Mouse (Mus musculus): ENCODE measurements around the gene Ptchd4. TPM values are rescaled to one million over a fixed set of nuclear protein-coding genes. Genes with fewer than 3 reads are reported as not detected.

Gene Ptchd4
- 0.11 TPM in 1 of 2 replicates, not detected in the other for polyA plus RNA-seq (2014; fragmentation: Nextera tagmentation; extraction: Ambion mirVana)

DNA sequence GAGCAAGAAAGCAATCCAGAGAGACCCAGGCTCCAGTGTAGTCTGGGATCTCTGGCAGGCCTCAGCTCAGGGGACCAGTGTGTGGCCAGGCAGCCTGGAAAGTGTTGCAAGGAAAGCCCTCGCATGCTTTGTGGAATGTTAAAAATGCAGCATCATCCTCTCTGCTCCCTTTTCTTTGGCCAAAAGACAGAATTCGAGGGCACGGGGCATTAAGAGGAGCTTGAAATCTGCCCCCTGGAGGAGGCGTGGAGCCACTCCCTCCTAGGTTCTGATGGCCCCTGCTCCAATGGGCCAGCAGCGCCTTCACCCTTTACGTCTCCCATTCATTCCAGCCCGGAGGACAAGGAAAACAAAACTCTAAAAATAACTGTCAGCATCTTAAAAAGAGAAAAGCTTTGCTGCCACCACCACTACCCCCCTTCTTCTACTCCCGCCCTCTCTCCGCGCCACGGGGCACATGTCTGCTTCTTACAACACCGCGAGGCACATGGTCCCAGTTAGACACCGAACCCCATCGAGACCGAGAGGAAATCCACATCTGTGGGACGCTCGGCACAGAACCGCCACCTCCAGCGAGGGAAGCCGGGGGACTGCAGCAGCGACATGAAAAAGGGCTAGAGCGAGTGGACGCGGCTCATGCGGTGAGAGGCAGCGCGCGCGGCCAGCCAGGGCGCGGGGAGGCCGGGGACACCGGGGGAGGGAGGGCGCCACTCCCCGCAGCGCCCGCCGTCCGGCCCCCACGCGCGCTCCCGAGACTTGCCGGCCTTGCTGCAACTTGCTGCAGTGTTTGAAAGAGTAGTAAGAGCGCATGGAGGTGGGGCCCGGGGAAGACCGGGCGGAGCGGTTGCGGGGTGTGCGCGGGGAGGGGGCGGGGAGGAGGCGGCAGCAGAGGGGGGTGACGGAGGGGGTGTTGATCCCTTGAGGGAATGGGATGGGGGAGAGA lies at the start of gene Ptchd4:
Gene Ptchd4 (plus strand): TSS at position 279 of the 943 bp plus-strand sequence.
- peak; percentile 33 for DNase-seq (ENCODE audit: low spot score)
- Histone ChIP-seq H3K27ac (ENCODE audit: low read depth, low read length) (no peak within 1 kb of the TSS), H3K9ac (ENCODE audit: low read depth, low read length) (no peak within 1 kb of the TSS), H3K27me3 (replicated peaks; ENCODE audit: control insufficient read depth, insufficient read depth, low read length) (peaks cover 18% of the 10 kb centered on the region), H3K9me3 (ENCODE audit: control insufficient read depth, low read length) (no peaks in the 10 kb centered on the region), H3K4me1 (replicated peaks; ENCODE audit: control insufficient read depth, insufficient read depth, low read length) (no peaks in the 10 kb centered on the region), H3K4me3 (ENCODE audit: low read depth, low read length) (peak within 1 kb of the TSS; percentile 46), H3K36me3 (ENCODE audit: control insufficient read depth, insufficient read depth, low read length) (no peaks in the 10 kb centered on the region), H3K4me2 (peak within 1 kb of the TSS; percentile 67)
- 2% methylated on average over 49 of the region's 56 CpGs for whole genome bisulfite sequencing
- ATAC-seq (replicated peaks; ENCODE audit: low FRiP score) = 0 out of 2 replicates have a peak, but pooled peaks have one; percentile 15

DNA sequence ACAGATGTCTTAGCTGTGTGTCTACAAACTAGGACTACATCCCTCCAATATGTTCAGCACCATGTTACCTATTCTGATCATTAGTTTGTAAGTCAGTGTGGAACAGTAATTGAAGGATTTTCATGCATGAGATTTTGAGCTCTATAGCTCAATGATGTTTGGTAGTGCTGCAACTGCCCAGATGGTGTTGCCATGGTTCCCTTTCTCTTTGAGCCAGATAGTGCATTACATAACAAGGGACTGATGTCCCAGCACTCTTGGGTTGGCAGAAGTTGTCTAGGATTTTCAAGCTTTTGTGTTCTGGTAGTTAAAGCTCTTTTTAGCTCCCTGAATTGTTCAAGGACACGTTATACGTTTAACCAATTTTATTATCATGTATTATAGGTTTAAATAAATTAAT lies 38.9 kb upstream of the Ptchd4 start:
- Histone ChIP-seq H3K4me3 (ENCODE audit: low read depth, low read length) (no peak overlapping the region), H3K4me1 (replicated peaks; ENCODE audit: control insufficient read depth, insufficient read depth, low read length) (no peaks in the 10 kb centered on the region), H3K27ac (ENCODE audit: low read depth, low read length) (no peak overlapping the region), H3K36me3 (ENCODE audit: control insufficient read depth, insufficient read depth, low read length) (no peaks in the 10 kb centered on the region), H3K9me3 (ENCODE audit: control insufficient read depth, low read length) (no peaks in the 10 kb centered on the region), H3K27me3 (replicated peaks; ENCODE audit: control insufficient read depth, insufficient read depth, low read length) (no peaks in the 10 kb centered on the region), H3K4me2 (no peak overlapping the region), H3K9ac (ENCODE audit: low read depth, low read length) (no peak overlapping the region)
- DNase-seq (ENCODE audit: low spot score) = no peak
- 72% methylated on average over 2 of the region's 2 CpGs for WGBS
- ATAC-seq (replicated peaks; ENCODE audit: low FRiP score) = no peak

DNA sequence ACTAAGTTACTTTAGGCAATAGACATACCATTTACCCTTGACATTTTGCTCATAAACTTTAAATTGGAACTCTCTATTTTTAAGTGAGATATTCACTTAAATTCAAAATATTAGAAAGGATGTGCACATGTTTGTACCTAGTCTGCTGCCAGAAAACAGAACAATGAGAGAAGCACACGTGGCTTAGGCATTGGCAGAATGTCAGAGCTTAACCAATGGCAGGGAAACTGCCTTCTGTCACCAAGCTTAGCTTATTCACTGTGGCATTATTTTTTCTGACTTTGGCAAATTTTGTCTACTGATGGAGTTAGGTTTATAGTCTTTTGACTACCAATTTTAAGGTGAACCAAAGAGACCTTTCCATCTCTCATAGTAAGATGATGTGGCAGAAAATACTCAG lies 31.4 kb upstream of the Ptchd4 start:
- Histone ChIP-seq H3K9me3 (ENCODE audit: control insufficient read depth, low read length) (0 out of 2 replicates have a peak, but pooled peaks cover 3% of the 10 kb centered on the region), H3K36me3 (ENCODE audit: control insufficient read depth, insufficient read depth, low read length) (no peaks in the 10 kb centered on the region), H3K27me3 (replicated peaks; ENCODE audit: control insufficient read depth, insufficient read depth, low read length) (no peaks in the 10 kb centered on the region), H3K4me2 (no peak overlapping the region), H3K4me3 (ENCODE audit: low read depth, low read length) (no peak overlapping the region), H3K27ac (ENCODE audit: low read depth, low read length) (no peak overlapping the region), H3K9ac (ENCODE audit: low read depth, low read length) (no peak overlapping the region), H3K4me1 (replicated peaks; ENCODE audit: control insufficient read depth, insufficient read depth, low read length) (no peaks in the 10 kb centered on the region)
- WGBS = 59% methylated on average over 1 of the region's 1 CpGs
- ATAC-seq (replicated peaks; ENCODE audit: low FRiP score) (no peak), DNase-seq (ENCODE audit: low spot score) (no peak)

- no peak overlapping the region for H3K4me2 ChIP-seq
- WGBS = 74% methylated on average over 3 of the region's 3 CpGs
- DNase-seq (ENCODE audit: low spot score) (no peak), ATAC-seq (replicated peaks; ENCODE audit: low FRiP score) (no peak)
- H3K4me1 ChIP-seq (replicated peaks; ENCODE audit: control insufficient read depth, insufficient read depth, low read length) = no peaks in the 10 kb centered on the region
- H3K9me3 ChIP-seq (ENCODE audit: control insufficient read depth, low read length) = 0 out of 2 replicates have a peak, but pooled peaks cover 3% of the 10 kb centered on the region
- no peak overlapping the region for H3K27ac ChIP-seq (ENCODE audit: low read depth, low read length)
- no peaks in the 10 kb centered on the region for H3K36me3 ChIP-seq (ENCODE audit: control insufficient read depth, insufficient read depth, low read length)
- no peak overlapping the region for H3K4me3 ChIP-seq (ENCODE audit: low read depth, low read length)
- no peaks in the 10 kb centered on the region for H3K27me3 ChIP-seq (replicated peaks; ENCODE audit: control insufficient read depth, insufficient read depth, low read length)
- H3K9ac ChIP-seq (ENCODE audit: low read depth, low read length) = no peak overlapping the region
Measured at GRCm38 (mm10) chr17:42286255-42286654, 29.5 kb upstream of the Ptchd4 start.

DNA sequence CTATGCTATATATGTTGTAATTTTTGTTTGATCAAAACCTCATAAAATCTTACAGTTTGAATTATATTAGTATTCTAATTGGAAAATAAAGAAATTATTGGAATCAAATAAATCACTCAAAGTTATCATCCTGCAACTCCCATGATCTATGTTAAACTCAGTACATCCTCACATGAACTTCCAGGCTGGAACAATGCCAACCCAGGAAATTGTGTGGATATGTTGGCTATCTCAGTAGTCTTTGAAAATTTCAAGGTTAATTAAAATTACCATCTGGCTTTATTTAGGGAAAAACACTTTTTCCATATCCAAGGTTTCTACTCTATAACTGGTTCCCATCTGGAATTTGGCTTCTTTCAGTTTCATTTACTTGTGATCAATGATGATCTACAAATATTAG lies 25.4 kb upstream of the Ptchd4 start:
- Histone ChIP-seq H3K4me2 (no peak overlapping the region), H3K36me3 (ENCODE audit: control insufficient read depth, insufficient read depth, low read length) (no peaks in the 10 kb centered on the region), H3K4me1 (replicated peaks; ENCODE audit: control insufficient read depth, insufficient read depth, low read length) (no peaks in the 10 kb centered on the region), H3K9ac (ENCODE audit: low read depth, low read length) (no peak overlapping the region), H3K27ac (ENCODE audit: low read depth, low read length) (no peak overlapping the region), H3K27me3 (replicated peaks; ENCODE audit: control insufficient read depth, insufficient read depth, low read length) (no peaks in the 10 kb centered on the region), H3K9me3 (ENCODE audit: control insufficient read depth, low read length) (0 out of 2 replicates have a peak, but pooled peaks cover 3% of the 10 kb centered on the region), H3K4me3 (ENCODE audit: low read depth, low read length) (no peak overlapping the region)
- no peak for ATAC-seq (replicated peaks; ENCODE audit: low FRiP score)
- DNase-seq (ENCODE audit: low spot score) = no peak

- Histone ChIP-seq H3K9me3 (ENCODE audit: control insufficient read depth, low read length) (0 out of 2 replicates have a peak, but pooled peaks cover 3% of the 10 kb centered on the region), H3K27me3 (replicated peaks; ENCODE audit: control insufficient read depth, insufficient read depth, low read length) (no peaks in the 10 kb centered on the region), H3K36me3 (ENCODE audit: control insufficient read depth, insufficient read depth, low read length) (no peaks in the 10 kb centered on the region), H3K4me2 (no peak overlapping the region), H3K9ac (ENCODE audit: low read depth, low read length) (no peak overlapping the region), H3K27ac (ENCODE audit: low read depth, low read length) (no peak overlapping the region), H3K4me3 (ENCODE audit: low read depth, low read length) (no peak overlapping the region), H3K4me1 (replicated peaks; ENCODE audit: control insufficient read depth, insufficient read depth, low read length) (no peaks in the 10 kb centered on the region)
- ATAC-seq (replicated peaks; ENCODE audit: low FRiP score) = no peak
- WGBS = 36% methylated on average over 5 of the region's 5 CpGs
- DNase-seq (ENCODE audit: low spot score) = no peak
Measured at GRCm38 (mm10) chr17:42291793-42292192, 24.0 kb upstream of the Ptchd4 start.

DNA sequence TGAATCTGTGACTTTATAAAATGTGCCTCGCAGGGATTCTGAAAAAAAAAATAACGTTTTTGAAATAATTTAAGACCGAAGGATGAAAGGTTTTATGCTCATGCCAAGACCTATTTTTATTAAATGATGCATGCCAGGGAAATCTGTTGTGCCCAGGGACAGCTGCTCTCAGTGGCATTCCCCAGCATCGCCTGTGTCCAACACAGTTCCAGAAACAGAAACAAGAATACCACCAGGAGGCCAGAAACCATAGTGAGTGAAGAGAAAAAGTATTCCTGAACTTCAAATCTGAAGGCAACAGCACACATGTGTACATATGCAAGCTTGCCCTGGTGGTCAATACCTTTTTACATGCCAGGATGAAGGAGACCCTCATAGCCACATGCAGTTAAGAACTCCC lies 17.8 kb upstream of the Ptchd4 start:
- 74% methylated on average over 4 of the region's 4 CpGs for WGBS
- H3K9ac ChIP-seq (ENCODE audit: low read depth, low read length) = no peak overlapping the region
- H3K9me3 ChIP-seq (ENCODE audit: control insufficient read depth, low read length) = no peaks in the 10 kb centered on the region
- H3K27ac ChIP-seq (ENCODE audit: low read depth, low read length) = no peak overlapping the region
- no peaks in the 10 kb centered on the region for H3K36me3 ChIP-seq (ENCODE audit: control insufficient read depth, insufficient read depth, low read length)
- DNase-seq (ENCODE audit: low spot score) (no peak), ATAC-seq (replicated peaks; ENCODE audit: low FRiP score) (no peak)
- no peaks in the 10 kb centered on the region for H3K4me1 ChIP-seq (replicated peaks; ENCODE audit: control insufficient read depth, insufficient read depth, low read length)
- H3K4me3 ChIP-seq (ENCODE audit: low read depth, low read length) = no peak overlapping the region
- no peak overlapping the region for H3K4me2 ChIP-seq
- no peaks in the 10 kb centered on the region for H3K27me3 ChIP-seq (replicated peaks; ENCODE audit: control insufficient read depth, insufficient read depth, low read length)

- Histone ChIP-seq H3K4me3 (ENCODE audit: low read depth, low read length) (no peak overlapping the region), H3K27me3 (replicated peaks; ENCODE audit: control insufficient read depth, insufficient read depth, low read length) (no peaks in the 10 kb centered on the region), H3K27ac (ENCODE audit: low read depth, low read length) (no peak overlapping the region), H3K4me2 (no peak overlapping the region), H3K9ac (ENCODE audit: low read depth, low read length) (no peak overlapping the region), H3K4me1 (replicated peaks; ENCODE audit: control insufficient read depth, insufficient read depth, low read length) (no peaks in the 10 kb centered on the region), H3K9me3 (ENCODE audit: control insufficient read depth, low read length) (no peaks in the 10 kb centered on the region), H3K36me3 (ENCODE audit: control insufficient read depth, insufficient read depth, low read length) (no peaks in the 10 kb centered on the region)
- WGBS = 60% methylated on average over 3 of the region's 3 CpGs
- ATAC-seq (replicated peaks; ENCODE audit: low FRiP score) = no peak
- no peak for DNase-seq (ENCODE audit: low spot score)
Measured at GRCm38 (mm10) chr17:42299681-42300080, 16.1 kb upstream of the Ptchd4 start.

Data from liver, embryonic 11.5 days (tissue).